Mouse (Mus musculus): ENCODE measurements around the gene Hltf. TPM values are rescaled to one million over a fixed set of nuclear protein-coding genes. Genes with fewer than 3 reads are reported as not detected.

The Hltf gene
- total RNA-seq, 2 experiments from 2014 or later = 9.3 to 12.0 TPM

- no peak for DNase-seq (ENCODE audit: low spot score in 2 of 2)
These were observed 86.8 kb downstream of the Hltf start for GRCm38 (mm10) chr3:20144401-20144800.

- no peak for DNase-seq (ENCODE audit: low spot score in 2 of 2)
These were observed 88.1 kb downstream of the Hltf start for GRCm38 (mm10) chr3:20145696-20146113.

GRCm38 (mm10) chr3:20146884-20147395, 89.3 kb downstream of the Hltf start:
- no peak for DNase-seq (ENCODE audit: low spot score in 2 of 2)

- DNase-seq (ENCODE audit: low spot score in 2 of 2) = no peak
These were observed 90.0 kb downstream of the Hltf start for GRCm38 (mm10) chr3:20147647-20148046.

- DNase-seq (ENCODE audit: low spot score in 2 of 2) = no peak
These were observed 92.9 kb downstream of the Hltf start for GRCm38 (mm10) chr3:20150511-20150910.

- DNase-seq (ENCODE audit: low spot score in 2 of 2) = no peak
These were observed 94.0 kb downstream of the Hltf start for GRCm38 (mm10) chr3:20151651-20152050.

- DNase-seq (ENCODE audit: low spot score in 2 of 2) = peak; percentile 42 to 62
These were observed 97.1 kb downstream of the Hltf start, which contains the start of gene Gyg for GRCm38 (mm10) chr3:20154531-20155367. Gyg (minus strand) TSS chr3:20155317.

- DNase-seq (ENCODE audit: low spot score in 2 of 2) = no peak
These were observed 97.9 kb downstream of the Hltf start for GRCm38 (mm10) chr3:20155476-20155875.

GRCm38 (mm10) chr3:20167487-20167886, 109.9 kb downstream of the Hltf start:
- no peak for DNase-seq (ENCODE audit: low spot score in 2 of 2)

Other genes starting within 250 kb of the Hltf start
- 10 to 100 TPM in 1 of 2 experiments, 1 to 10 TPM in 1; 9.4 to 10.1 TPM for gene Cp, start 100.8 kb upstream of the Hltf start, total RNA-seq (2021)
- 1 to 10 TPM; 6.5 to 7.8 TPM for gene Hps3, start 22.5 kb upstream of the Hltf start, total RNA-seq (2021)
- gene Gyg, start 97.5 kb downstream of the Hltf start, total RNA-seq (2021) = 100 to 1,000 TPM; 116 to 133 TPM
- 10 to 100 TPM; 51.9 to 65.7 TPM for gene Cpa3, start 184.4 kb downstream of the Hltf start, total RNA-seq (2021)
- under 1 TPM; 0.21 to 0.22 TPM for gene Cpb1, start 217.9 kb downstream of the Hltf start, total RNA-seq (2021)